Mouse (Mus musculus) forebrain, embryonic 11.5 days (tissue): ENCODE measurements around the gene Patl2. TPM values are rescaled to one million over a fixed set of nuclear protein-coding genes. Genes with fewer than 3 reads are reported as not detected.
"Not testable (repeated sequence)": the region's sequence is repeated elsewhere in the genome, so short reads cannot be mapped to it uniquely, and the experiment has no call there.

ENCODE experiments used
- ATAC-seq: fragments of 200-750 bp; cut with Nextera tagmentation; replicated peaks from 2 replicates; pipeline ENCODE4 v1.8.0; 2017; ENCODE audit warnings: moderate TSS enrichment; ENCODE audit not compliant: low FRiP score
- DNase-seq: peaks from one replicate; pipeline ENCODE4 v3.0.0-alpha.2; 2017; ENCODE audit warnings: low spot score
- H3K27ac ChIP-seq: fragments of 300-500 bp; sonication (generic); 2 replicates; pipeline ENCODE4 v1.5.1; 2014; ENCODE audit warnings: low read depth, low read length
- H3K27me3 ChIP-seq: fragments of 300-500 bp; sonication (generic); 2 replicates; pipeline ENCODE4 v1.6.1; 2014; ENCODE audit warnings: mild to moderate bottlenecking, low read length, mixed read lengths; ENCODE audit not compliant: control insufficient read depth, insufficient read depth
- H3K36me3 ChIP-seq: fragments of 300-500 bp; sonication (generic); 2 replicates; pipeline ENCODE4 v1.6.1; 2014; ENCODE audit warnings: mild to moderate bottlenecking, low read length, moderate library complexity, mixed read lengths; ENCODE audit not compliant: control insufficient read depth, insufficient read depth
- H3K4me1 ChIP-seq: fragments of 300-500 bp; sonication (generic); replicated peaks from 2 replicates; pipeline ENCODE4 v1.6.1; 2014; ENCODE audit warnings: low read length, mixed read lengths; ENCODE audit not compliant: control insufficient read depth, insufficient read depth
- H3K4me2 ChIP-seq: fragments of 300-500 bp; sonication (generic); 2 replicates; pipeline ENCODE4 v1.6.1; 2014; ENCODE audit warnings: low read depth, mild to moderate bottlenecking, low read length, moderate library complexity, mixed read lengths; ENCODE audit not compliant: severe bottlenecking
- H3K4me3 ChIP-seq: fragments of 300-500 bp; sonication (generic); 2 replicates; pipeline ENCODE4 v1.5.1; 2014; ENCODE audit warnings: low read depth, low read length
- H3K9ac ChIP-seq: fragments of 300-500 bp; sonication (generic); 2 replicates; pipeline ENCODE4 v1.6.1; 2014; ENCODE audit warnings: low read length
- H3K9me3 ChIP-seq: fragments of 300-500 bp; sonication (generic); 2 replicates; pipeline ENCODE4 v1.6.1; 2016; ENCODE audit warnings: low read length, mixed read lengths; ENCODE audit not compliant: control insufficient read depth
- WGBS: fragments of 180-500 bp; shearing (Covaris S2); extraction: QIAGEN DNeasy Blood & Tissue Kit; methylation state at CpG from one replicate; pipeline ENCODE4 v1.1.7; 2014; 5-methylcytosine and 5-hydroxymethylcytosine counted together
- polyA plus RNA-seq: library from polyadenylated mRNA; unstranded; fragments of >200 nt; fragmentation: Nextera tagmentation; extraction: Ambion mirVana; gene quantifications from 2 replicates; pipeline ENCODE4 v1.2.1, GENCODE M21; 2014

Gene Patl2
- polyA plus RNA-seq, 1 experiment from 2014 or later = not detected

- no peaks in the 10 kb centered on the region for H3K9me3 ChIP-seq
- H3K4me2 ChIP-seq = no peak overlapping the region
- no peak overlapping the region for H3K4me3 ChIP-seq
- H3K27me3 ChIP-seq = no peaks in the 10 kb centered on the region
- no peaks in the 10 kb centered on the region for H3K4me1 ChIP-seq
- H3K27ac ChIP-seq = no peak overlapping the region
- no peaks in the 10 kb centered on the region for H3K36me3 ChIP-seq
- no peak overlapping the region for H3K9ac ChIP-seq
- 54% methylated on average over 12 of the region's 12 CpGs for WGBS
- DNase-seq = no peak
- no peak for ATAC-seq
These were observed 60.1 kb downstream of the Patl2 start for GRCm38 (mm10) chr2:122125680-122126572.

GRCm38 (mm10) chr2:122117961-122118958 lies 67.7 kb downstream of the Patl2 start, which contains the start of gene Spg11:
Spg11 (minus strand) TSS chr2:122118386.
- Histone ChIP-seq H3K4me3 (peak within 1 kb of the TSS; percentile 89), H3K4me1 (no peaks in the 10 kb centered on the region; the same call in 1 of the 2 replicates), H3K27ac (peak within 1 kb of the TSS; percentile 97), H3K27me3 (no peaks in the 10 kb centered on the region), H3K9me3 (no peaks in the 10 kb centered on the region), H3K9ac (peak within 1 kb of the TSS; percentile 95), H3K36me3 (no peaks in the 10 kb centered on the region), H3K4me2 (peak within 1 kb of the TSS; percentile 61)
- WGBS = under 1% methylated on average over 47 of the region's 47 CpGs
- ATAC-seq (peak; percentile 100), DNase-seq (peak; percentile 98)

- Histone ChIP-seq H3K27ac (no peak overlapping the region), H3K4me3 (no peak overlapping the region), H3K4me1 (no peaks in the 10 kb centered on the region; the same call in 1 of the 2 replicates), H3K27me3 (no peaks in the 10 kb centered on the region), H3K9me3 (no peaks in the 10 kb centered on the region), H3K9ac (no peak overlapping the region), H3K36me3 (peaks cover 2% of the 10 kb centered on the region; the same call in 1 of the 2 replicates), H3K4me2 (no peak overlapping the region)
- DNase-seq (no peak), ATAC-seq (no peak)
- WGBS = 89% methylated on average over 2 of the region's 2 CpGs
These were observed 69.1 kb downstream of the Patl2 start for GRCm38 (mm10) chr2:122116888-122117287.

GRCm38 (mm10) chr2:122109714-122110113 lies 76.3 kb downstream of the Patl2 start:
- Histone ChIP-seq H3K4me1 (no peaks in the 10 kb centered on the region), H3K4me2 (no peak overlapping the region), H3K27ac (no peak overlapping the region), H3K9me3 (no peaks in the 10 kb centered on the region), H3K36me3 (peaks cover 2% of the 10 kb centered on the region; the same call in 1 of the 2 replicates), H3K9ac (no peak overlapping the region), H3K27me3 (no peaks in the 10 kb centered on the region), H3K4me3 (no peak overlapping the region)
- no peak for ATAC-seq
- WGBS = 83% methylated on average over 4 of the region's 4 CpGs
- no peak for DNase-seq

- DNase-seq = no peak
- H3K9me3 ChIP-seq = no peaks in the 10 kb centered on the region
- no peak overlapping the region for H3K4me3 ChIP-seq
- H3K4me2 ChIP-seq = no peak overlapping the region
- H3K36me3 ChIP-seq = peaks cover 2% of the 10 kb centered on the region; the same call in 1 of the 2 replicates
- no peaks in the 10 kb centered on the region for H3K4me1 ChIP-seq
- H3K27ac ChIP-seq = no peak overlapping the region
- no peaks in the 10 kb centered on the region for H3K27me3 ChIP-seq
- no peak for ATAC-seq
- 91% methylated on average over 14 of the region's 14 CpGs for WGBS
- no peak overlapping the region for H3K9ac ChIP-seq
These were observed 77.9 kb downstream of the Patl2 start for GRCm38 (mm10) chr2:122108101-122108500.

GRCm38 (mm10) chr2:122102070-122102469 lies 83.9 kb downstream of the Patl2 start:
- Histone ChIP-seq H3K4me1 (no peaks in the 10 kb centered on the region), H3K27me3 (no peaks in the 10 kb centered on the region), H3K9me3 (no peaks in the 10 kb centered on the region), H3K27ac (no peak overlapping the region), H3K36me3 (no peaks in the 10 kb centered on the region; the same call in 1 of the 2 replicates), H3K4me2 (no peak overlapping the region), H3K9ac (no peak overlapping the region), H3K4me3 (no peak overlapping the region)
- DNase-seq (no peak), ATAC-seq (no peak)

- WGBS = 84% methylated on average over 5 of the region's 5 CpGs
- not testable (repeated sequence) for H3K27ac ChIP-seq, H3K36me3 ChIP-seq, DNase-seq, H3K4me1 ChIP-seq, ATAC-seq, H3K9ac ChIP-seq, H3K27me3 ChIP-seq, H3K4me3 ChIP-seq, H3K4me2 ChIP-seq, H3K9me3 ChIP-seq
These were observed 88.3 kb downstream of the Patl2 start for GRCm38 (mm10) chr2:122097686-122098085.

GRCm38 (mm10) chr2:122093844-122094243 lies 92.1 kb downstream of the Patl2 start:
- WGBS = 98% methylated on average over 4 of the region's 4 CpGs
- DNase-seq = no peak
- Histone ChIP-seq H3K9me3 (no peaks in the 10 kb centered on the region), H3K27me3 (no peaks in the 10 kb centered on the region), H3K4me2 (no peak overlapping the region), H3K27ac (no peak overlapping the region), H3K9ac (no peak overlapping the region), H3K4me1 (no peaks in the 10 kb centered on the region), H3K4me3 (no peak overlapping the region), H3K36me3 (peaks cover 3% of the 10 kb centered on the region; the same call in 1 of the 2 replicates)
- ATAC-seq = no peak
